Mouse (Mus musculus): ENCODE data around the gene Arhgap27.

Gene Arhgap27

DNA sequence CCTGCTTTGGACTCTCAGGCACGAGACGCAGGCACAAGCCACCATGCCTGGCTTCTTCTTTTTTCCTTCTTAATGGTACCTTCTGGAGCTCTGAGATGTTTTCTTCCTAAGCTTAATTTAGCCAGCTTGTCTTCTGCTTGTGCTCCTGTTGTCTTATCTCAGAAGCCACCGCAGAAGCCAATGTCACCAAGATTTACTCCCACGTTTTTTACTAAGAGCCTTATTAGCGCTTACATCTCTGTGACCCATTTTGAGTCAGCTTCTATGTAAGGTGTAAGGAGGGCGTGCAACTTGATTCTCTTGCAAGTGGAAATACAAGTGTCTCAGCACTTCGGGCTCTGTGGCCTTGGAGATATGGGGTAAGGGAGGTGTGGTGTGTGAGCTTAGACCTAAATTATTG lies 18.0 kb upstream of the Arhgap27 start:
- DNase-seq (ENCODE audit: low read depth, low spot score), result no peak

DNA sequence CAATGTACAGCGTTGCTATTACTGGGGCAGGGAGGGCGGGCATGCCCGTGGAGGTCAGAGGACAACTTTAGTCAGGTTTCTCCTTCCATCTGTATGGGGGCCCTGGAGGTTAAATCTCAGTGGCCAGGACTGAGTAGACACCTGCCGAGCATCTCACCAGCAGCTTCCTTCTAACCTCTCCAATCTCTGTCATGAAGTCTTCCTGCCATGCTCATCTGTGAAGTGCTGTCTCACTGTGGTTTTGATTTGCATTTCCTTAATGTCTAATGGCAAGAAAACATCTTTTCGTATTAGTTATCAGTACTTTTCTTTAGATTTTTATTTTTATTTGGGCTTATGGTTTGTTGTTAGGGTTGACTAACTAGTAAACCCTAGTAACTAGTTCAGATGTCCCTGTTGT lies 17.0 kb upstream of the Arhgap27 start:
- DNase-seq (ENCODE audit: low read depth, low spot score), result no peak

DNA sequence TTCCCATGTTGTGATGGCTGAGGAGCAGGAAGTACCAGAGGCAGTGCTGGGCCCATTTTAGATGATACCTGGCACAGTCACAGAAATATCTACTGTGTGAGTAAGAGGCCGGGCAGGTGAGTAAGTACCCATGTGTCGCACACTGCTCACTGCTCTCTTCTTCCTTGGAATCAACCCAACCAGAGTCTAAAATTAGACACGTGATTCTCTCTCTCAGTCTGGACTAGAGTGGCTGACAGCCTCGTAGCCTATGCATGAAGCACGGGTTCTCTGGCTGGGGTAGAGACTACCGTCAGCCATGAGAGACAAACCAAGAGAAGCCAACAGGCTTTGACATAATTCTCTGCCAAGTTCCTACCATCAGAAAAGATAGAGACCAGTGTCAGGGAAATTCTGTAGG lies 14.8 kb upstream of the Arhgap27 start:
- DNase-seq (ENCODE audit: low read depth, low spot score), result no peak

DNA sequence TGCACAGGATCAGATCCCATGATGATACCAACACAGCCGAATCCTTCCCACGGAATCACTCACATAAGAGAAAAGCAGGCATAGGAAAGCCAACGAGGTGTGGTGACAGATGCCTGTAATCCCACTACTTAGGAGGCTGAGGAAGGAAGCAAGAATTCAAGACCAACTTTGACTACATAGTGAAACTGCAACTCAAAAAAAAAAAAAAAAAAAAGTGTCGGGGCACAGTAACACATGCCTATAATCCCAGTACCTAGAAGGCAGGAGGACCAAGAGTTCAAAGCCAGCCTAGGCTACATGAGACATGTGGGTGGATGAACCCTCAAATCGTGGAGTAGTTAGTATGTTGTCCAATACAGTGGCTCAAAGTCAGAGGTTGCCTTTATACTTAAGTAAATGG lies 12.3 kb upstream of the Arhgap27 start:
- no peak for DNase-seq (ENCODE audit: low read depth, low spot score)

DNA sequence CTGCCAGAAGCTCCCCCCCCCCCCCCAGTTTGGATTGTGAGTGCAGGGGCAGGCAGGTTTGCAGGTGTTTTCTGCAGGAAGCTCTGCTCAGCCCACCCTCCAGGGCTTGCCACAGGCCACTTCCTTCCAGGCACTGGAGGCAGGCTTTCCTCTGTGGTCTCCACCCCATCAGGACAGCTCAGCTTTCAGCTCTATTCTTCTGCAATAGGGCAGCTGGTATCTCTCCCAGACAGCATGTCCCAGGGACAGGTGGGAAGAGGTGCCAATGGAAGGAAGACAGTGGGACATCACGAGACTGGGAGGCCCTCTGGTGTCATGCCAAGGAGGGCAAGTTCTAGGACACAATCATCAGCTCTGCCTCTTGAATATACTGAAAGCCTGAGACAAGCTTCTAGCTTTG lies 11.8 kb upstream of the Arhgap27 start:
- no peak for DNase-seq (ENCODE audit: low read depth, low spot score)

DNA sequence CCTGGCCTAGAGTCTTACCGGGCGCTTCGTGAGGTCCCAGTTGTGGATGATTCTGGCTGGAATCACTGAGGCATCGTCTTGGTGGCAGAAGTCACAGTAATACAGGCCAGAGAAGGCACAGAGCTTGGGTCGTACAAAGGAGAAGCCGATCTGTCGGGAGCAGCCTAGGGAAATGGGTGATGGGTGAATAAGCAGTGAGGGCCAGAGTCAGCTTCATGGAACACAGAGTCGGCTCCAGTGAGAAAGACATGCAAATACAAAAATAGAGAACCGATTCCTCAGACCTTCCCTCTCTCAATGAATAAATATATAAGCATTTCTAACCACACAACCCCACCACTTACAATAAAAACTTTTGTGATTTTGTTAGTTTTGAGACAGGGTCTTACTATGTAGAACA lies 10.4 kb upstream of the Arhgap27 start:
- no peak for DNase-seq (ENCODE audit: low read depth, low spot score)

DNA sequence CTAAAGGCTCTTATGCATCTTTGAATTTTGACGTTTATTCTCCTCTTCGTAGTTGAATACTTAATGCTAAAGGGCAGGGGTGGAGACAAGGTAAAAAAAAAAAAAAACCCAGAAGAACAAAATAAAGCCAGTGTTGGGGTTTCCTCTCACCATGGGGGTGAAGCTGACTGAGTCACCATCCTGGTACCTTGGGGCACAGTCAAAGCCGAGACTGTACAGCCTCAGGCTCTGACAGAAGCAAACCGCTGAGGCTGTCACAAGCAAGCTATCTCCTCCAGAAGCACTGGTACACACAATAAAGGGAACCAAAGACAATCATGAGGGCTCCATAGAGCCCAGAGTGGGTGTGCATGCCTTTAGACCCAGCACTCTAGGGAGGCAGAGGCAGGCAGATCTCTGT lies 9.1 kb upstream of the Arhgap27 start:
- DNase-seq (ENCODE audit: low read depth, low spot score), result no peak

DNA sequence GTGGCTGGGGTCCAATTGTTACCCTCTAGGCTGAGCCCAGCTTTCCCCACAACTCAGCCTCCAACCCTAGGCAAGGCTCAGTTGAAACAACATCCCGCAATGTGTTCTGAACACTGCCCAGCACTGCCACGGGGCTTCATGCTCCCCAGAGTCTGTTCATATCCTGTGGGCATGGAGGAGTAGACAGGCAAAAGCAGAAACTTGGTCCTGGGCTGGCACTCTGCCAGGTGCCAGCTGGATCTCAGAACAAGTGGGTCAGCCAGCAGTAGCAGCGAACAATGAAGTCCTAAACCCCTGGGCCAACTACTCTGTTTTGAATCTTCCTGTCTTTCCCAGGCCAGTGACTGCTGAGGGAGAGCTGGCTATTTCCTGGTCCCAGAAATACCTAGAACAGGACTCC lies 8.6 kb upstream of the Arhgap27 start:
- no peak for DNase-seq (ENCODE audit: low read depth, low spot score)

DNA sequence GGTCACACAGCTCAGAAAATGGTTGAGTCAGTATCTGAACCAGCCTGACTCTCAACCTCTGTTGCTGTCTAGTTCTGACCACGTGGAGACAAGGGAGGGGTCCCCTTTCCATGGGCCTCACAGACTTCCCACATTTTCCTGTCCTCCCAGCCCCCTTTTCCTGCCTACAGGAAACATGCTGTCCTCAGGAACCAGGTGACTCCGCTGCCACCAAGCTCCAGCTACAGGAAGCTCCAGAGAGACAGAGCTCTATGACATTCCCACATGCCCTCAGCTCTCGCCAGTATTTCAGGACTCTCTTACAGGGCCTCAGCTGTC lies 7.7 kb upstream of the Arhgap27 start:
- no peak for DNase-seq (ENCODE audit: low read depth, low spot score)

DNA sequence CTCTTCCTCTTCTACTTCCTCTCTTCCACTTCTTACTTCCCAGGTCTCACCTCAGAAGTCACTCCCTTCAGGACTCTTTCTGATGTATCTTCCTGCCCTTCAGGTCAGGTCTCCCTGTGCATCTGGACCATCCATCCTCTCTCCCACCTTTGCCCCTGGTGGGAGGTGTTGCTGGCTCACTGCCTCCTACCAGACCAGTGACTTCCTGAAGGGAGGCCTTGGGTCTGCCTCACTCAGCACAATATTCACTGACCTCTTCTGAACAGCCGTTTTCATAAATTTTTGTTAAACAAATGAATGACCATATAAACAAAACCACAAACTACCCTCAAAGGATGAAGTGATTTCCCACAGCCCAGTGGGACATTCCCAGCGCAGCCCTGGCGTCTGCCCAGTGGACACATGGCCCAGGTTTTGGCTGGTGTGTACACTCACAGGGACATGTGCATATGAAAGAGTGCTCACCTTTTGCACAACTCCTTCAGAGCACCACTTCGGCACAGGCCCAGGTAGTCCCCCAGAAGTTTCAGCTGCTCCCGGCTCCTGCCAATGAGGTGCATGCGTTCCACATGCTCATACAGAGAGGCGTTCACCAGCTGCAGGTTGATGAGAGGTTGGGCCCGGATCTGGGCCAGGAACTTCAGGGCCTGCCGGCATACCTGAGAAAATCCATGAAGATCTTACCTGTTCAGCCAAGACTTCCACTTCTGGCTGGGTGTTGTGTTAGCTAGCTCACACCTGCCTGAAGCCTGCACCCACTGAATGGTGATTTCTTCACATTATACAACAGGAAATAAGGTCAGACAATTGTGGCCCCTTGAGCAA lies 7.1 kb upstream of the Arhgap27 start:
- no peak for DNase-seq (ENCODE audit: low read depth, low spot score)

DNA sequence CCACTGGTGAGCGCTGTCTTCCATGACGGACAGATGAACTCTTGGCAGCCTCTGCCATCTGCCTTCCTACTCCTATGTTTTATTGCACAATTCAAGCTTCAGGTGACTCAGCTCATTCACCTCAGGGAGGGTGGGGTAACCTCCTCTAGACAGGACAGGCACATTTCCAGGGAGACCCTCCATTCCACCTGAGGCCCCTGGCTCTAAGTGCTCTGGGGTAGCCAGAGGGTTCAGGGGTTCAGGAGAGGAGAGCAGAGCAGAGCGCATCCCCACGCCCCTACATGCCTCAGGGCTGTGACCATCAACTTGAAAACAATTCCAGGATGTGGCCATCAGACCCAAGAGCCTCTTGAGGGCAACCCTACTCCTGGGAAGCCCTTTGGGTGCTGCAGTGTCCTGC lies 2.0 kb upstream of the Arhgap27 start:
- no peak for DNase-seq (ENCODE audit: low read depth, low spot score)

DNA sequence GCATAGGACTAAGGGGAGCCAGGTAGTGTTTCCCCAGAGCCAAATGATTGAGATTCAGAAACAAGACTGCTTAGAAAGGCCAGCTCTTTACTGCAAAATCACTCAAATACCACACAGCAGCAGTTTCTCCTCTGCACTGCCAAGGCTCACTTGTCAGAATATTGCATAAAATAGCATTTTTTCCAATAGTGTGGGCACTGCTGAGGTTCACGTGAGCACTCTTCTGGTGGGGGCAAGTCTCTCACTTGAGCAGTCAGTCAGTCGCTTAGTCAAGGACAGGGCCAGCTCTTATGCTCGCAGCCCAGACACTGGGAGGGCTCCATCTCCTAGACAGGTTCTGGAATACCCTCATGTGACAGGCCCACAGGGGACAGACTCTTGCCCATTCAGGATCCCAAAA lies 1.5 kb upstream of the Arhgap27 start:
- DNase-seq (ENCODE audit: low read depth, low spot score), result no peak

DNA sequence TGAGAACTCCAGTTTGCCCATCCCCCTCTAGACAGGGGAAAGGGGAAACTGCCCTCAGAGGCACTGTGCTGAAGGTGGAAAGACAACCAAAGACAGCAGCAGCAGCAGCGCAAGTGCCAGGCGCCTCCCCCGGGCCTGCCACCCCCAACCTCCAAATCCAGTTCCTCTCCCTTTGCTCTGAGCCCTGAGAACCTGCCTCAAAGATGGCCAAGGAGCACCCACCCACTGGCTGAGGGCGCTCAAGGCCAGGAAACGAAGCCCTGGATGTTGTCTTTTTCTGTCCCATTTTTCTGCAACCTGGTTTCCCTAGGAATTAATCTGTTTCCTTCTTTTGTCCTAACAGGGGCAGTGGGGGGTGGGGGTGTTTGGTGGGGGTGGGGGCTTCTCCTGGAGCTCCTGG lies 843 bp upstream of the Arhgap27 start:
- DNase-seq (ENCODE audit: low read depth, low spot score), result no peak

DNA sequence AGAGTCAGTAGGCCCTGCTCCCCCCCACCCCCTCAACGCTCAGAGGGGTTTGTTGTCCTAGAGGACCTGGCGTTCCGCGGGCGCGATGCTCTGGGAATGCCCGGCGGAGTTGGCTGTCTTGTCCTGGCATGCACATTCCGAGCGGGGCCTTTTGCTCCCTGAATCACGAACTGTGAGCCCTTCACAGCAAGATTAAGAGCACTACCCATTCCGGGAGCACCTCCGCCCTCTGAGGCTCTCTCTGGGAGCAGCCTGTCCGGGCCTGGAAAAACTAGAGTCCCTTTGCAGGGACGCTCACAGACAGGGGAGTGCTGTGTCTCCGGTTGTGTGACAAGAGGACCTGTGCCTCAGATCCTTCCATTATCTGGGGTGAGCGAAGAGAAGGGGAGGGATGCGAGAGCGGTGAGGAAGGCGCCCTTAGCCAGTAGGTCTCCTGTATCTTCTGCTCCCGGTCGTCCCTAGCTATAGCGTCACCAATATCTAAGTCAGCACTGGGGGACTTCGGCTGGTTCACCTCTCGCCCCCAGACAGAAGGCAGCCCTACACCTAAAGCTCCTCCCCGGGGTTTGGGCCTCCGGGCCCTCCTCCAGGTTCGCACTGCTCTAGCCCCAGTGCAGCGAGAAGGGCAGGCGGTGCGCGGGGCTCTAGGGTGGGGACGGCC lies 841 bp downstream of the Arhgap27 start:
- DNase-seq (ENCODE audit: low read depth, low spot score), result no peak

DNA sequence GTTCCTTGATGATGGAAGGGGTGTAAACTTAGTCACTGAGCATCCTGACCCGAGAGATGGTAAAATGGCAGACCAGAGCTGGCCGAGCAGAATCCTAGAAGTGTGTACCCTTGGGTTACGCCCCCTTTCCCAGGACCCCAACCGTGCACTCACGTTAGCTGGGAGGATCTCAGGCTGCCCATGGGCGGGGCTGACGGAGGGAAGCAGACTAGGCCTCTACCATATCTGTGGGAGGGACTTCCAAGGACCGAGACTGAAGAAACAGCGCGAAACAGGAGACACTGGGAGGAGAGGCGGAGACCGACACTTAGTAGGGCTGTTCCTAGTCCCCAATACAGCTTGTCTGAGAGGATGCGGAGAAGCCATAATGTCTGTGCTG lies 1.4 kb downstream of the Arhgap27 start:
- DNase-seq (ENCODE audit: low read depth, low spot score), result peak; percentile 84

DNA sequence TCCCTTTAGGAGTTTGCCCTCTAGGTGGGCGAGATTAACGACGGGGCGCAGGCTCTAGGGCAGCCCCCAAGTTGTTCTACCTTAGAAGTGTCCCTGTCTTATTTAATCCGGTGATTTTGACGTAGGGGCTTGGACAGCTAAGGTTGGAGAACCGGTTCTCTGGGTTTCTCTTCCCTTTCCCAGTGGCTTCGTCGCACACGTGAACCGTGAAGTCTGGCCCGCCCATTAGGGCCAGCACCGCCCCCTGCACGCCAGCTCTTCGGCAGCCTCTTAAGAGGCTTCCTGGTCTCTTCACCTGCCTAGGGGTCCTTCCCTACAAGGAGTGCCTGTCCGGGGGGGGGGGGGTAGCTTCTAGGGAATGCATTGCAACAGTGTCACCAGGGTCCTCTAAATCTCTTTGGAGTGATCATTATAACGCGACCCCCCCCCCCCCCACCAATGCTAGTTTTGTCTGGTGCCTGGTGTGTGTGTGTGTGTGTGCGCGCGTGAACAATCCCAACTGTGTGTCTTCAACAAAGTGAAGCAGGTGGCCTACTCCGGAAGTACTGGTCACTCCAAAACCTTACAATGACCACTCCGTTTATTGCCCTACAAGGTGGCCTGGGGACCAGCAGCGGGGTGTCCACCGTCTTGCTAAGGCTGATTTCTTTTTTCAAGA lies 2.0 kb downstream of the Arhgap27 start:
- no peak for DNase-seq (ENCODE audit: low read depth, low spot score)

DNA sequence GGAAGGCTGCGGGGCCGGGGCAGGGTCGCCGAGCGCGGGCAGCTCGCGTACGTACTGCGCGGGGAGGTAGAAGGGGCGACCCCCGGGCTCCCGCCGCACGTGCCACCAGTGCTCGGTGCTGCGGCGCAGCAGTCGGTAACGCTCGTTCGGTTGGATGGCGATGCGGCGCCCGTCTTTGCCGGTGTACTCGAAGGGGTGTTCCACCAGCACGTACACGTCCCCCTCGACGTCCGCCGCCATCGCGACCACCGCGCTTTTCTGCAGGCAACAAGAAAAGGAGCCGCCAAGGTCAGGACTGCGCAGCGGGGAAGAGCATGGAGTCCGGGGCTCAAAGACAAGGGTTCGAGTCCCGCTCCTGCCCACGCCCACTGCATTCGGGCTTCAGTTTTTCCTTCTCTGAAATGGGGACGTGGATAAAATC lies 2.8 kb downstream of the Arhgap27 start:
- no peak for DNase-seq (ENCODE audit: low read depth, low spot score)

DNA sequence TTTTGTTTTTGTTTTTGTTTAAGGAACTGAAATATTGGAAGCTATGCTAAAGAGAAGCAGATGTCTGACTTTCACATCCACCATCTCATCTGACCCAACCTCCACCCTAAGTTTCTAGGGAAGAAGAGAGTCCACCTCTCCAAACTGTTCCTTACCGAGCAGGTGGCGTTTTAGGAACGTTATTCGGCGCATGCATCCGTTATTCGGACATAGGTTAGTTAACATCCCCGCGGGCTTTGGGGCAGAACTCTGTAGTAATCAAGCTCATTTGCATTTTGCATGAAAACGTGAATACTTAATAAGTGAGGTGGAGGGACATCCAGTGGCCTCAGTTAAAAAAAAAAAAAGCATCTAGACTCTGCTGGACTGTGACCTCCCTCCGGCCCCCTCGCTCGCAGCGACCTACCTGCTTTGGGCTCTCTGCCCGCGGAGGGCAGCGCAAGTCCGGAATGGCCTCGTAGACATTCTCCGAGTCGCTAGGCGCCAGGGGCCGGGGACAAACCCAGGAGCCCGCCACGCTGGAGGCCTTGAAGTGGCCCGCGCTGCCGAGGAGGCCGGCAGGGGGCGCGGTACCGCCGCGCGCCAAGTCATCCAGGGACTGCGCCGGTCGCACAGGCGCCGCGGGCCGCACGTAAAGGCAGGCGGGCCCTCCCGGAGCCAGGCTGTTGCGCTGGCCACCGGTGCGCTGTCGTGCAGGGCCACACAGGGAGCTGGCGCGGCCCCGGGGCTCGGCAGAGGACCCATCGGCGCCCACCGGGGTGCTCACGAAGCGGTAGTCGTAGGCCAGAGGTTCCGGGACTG lies 3.5 kb downstream of the Arhgap27 start:
- no peak for DNase-seq (ENCODE audit: low read depth, low spot score)

DNA sequence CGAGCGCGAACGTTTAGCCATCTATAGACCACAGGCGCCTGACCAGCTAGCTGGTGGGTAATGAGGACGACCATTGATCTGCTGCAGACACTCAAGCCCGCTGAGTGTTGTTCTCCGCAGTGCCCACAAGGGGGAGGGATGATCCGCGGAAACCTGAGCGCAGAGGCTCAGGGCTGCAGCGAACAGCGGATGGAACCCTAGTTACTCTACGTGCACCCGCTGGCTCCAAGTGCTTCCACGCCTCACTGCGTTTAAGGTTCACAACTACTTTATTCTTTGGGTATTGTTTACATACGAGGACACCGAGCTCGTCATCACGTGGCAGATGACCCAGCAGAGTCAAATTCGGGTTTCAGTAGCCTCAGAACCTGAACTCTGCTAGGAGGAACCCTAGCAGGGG lies 4.4 kb downstream of the Arhgap27 start:
- DNase-seq (ENCODE audit: low read depth, low spot score), result peak; percentile 89

DNA sequence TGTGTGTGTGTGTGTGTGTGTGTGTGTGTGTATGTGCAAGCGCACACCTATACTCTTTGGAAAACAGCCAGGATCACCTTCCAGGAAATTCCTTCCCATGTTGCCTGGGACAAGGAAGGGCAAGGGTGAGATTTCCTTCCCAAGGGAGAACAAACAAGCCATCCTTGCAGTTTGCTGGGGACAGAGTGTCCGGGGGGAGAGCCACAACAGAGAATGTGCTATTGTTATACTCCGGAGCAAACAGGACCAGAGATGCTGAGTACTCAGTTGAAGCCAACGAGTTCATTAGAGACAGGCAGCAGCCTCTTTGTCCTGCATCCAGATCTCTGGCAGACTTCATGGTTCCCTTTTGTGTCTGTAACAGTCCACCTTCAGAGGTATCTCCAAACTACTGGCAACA lies 5.2 kb downstream of the Arhgap27 start:
- no peak for DNase-seq (ENCODE audit: low read depth, low spot score)

DNA sequence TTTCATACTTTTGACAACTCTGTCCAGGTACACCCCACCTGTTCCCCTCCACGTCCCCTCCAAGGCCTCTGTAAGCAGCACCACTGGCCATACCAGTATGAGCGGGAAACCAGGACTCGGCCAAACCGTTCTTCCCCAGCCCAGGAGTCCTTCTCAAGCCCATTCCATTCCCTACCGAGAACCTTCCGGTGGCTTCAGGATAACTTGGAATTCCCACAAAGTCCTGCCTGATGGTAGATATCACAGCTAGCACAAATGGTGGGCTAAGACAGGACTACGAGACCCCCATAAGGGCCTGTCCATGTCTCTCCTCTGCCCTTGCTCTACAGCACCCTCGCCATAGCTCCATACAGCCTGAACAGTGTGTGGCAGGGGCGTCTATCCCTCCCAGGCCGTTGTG lies 5.8 kb downstream of the Arhgap27 start:
- DNase-seq (ENCODE audit: low read depth, low spot score), result no peak

DNA sequence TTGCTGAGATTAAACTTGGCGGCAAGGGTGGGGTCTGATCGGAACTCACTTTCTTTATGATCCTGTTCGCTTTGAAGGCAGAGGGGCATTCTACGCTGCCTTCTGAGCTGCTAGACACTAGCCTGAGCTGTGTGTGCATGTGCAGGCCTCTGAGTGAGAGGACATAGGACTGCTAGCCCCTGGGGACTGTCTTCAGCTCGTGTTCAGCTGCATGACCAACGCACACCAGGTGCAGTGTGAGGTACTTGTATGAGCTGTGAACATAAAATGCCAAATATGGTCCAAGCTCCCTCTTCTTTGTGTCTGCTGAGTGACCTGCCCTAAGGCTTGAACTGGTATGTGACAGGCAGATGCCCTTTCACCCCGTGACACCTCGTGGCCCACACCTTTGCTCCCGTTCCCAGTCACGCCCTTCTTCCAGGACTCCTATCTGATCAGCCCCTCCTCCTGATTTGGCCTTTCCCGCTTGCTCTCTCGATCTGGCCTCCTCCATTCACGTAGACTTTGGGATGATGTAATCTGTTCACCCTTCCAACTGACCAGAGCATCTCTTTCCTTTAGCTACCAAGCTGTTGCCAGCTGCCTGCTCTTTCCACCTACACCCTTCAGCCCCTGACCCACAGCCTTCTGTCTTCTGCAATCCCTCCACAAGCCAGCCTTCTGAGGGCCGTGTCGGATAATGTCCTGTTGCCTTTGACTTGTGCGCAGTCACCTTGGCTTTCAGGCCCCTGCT lies 6.4 kb downstream of the Arhgap27 start:
- DNase-seq (ENCODE audit: low read depth, low spot score), result no peak
